Mouse (Mus musculus) G1E (cell line): ENCODE data around the gene Iqgap1.

Experiments
- CTCF ChIP-seq: IDR thresholded peaks from 2 replicates; pipeline ENCODE4 v1.5.1; 2012; ENCODE audit warnings: low read depth, low read length, inconsistent platforms, mixed read lengths
- GATA1 ChIP-seq: IDR thresholded peaks from 2 replicates; pipeline ENCODE4 v1.6.1; 2012; ENCODE audit warnings: borderline replicate concordance, low read length, inconsistent platforms, mixed read lengths
- POLR2AphosphoS5 ChIP-seq: IDR thresholded peaks from 2 replicates; pipeline ENCODE4 v1.6.1; 2012; ENCODE audit warnings: low read depth, low read length, inconsistent platforms; ENCODE audit not compliant: insufficient replicate concordance
- TAL1 ChIP-seq: conservative IDR thresholded peaks from 2 replicates; pipeline ENCODE4 v1.6.1; 2012; ENCODE audit warnings: low read depth, low read length, inconsistent platforms, mixed read lengths

DNA sequence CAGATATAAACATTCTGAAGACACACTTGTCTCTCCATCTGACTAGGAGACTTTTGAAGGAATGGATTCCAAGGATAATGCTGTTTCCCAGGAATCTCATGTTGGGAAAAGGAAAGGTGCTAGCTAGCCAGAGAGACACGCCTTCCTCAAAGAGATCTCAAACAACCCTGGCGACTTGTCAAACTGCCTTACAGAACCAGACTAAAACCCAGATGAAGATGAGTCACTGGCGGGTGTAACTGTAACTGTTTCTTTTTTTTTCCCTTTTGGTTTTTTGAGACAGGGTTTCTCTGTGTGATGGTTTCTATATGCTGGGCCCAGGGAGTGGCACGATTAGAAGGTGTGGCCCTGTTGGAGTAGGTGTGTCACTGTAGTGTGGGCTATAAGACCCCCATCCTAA is 15.2 kb upstream of the Iqgap1 start:
- TF ChIP-seq GATA1 (no peak), CTCF (no peak), POLR2AphosphoS5 (no peak), TAL1 (no peak)
